Mouse (Mus musculus) lung, postnatal 0 days (tissue): ENCODE data around the gene Fancc.

Experiments
- CTCF ChIP-seq: IDR thresholded peaks from 2 replicates; pipeline ENCODE4 v1.5.1; 2016; ENCODE audit warnings: antibody characterized with exemption, mild to moderate bottlenecking
- EP300 ChIP-seq: IDR thresholded peaks from 2 replicates; pipeline ENCODE4 v1.6.1; 2016; ENCODE audit warnings: antibody characterized with exemption, mild to moderate bottlenecking, control low read depth

DNA sequence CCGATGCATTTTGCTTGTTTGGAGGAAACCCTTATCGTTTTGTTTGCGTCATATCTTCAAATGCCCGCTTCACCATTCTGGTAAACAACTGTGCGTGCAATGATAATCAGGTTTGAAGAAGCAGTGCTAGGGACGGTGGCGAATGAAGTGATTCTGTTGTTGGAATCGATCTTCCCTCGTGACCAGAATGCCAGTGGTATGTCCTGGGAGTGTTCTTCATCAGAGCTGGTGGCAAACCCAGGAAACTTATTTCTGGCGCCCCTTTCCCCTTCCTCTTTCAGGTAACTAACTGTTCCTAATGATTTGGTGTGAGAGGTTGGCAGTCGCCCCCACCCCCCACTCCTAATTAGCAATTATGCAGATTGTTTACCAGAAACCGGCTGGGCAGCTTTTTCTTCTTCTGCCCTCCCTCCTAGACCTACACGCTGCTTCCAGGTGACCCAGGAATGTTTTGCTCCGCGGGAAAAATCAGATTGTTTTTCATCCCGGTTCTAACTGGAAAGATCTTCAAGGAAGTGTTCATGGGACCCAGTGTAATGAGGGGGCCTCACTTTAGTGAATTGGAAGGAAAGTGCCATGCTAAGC is 225.0 kb downstream of the Fancc start:
- TF ChIP-seq CTCF (no peak), EP300 (no peak)
